Mouse (Mus musculus) forebrain, embryonic 12.5 days (tissue): ENCODE measurements at regions not wholly inside any gene's neighbourhood (a gene's known extent, or its start where the extent isn't known, plus 50 kb on each side); places are given as distances from the start of the nearest gene placed in this dataset.

Source experiments
- ATAC-seq: fragments of 200-750 bp; cut with Nextera tagmentation; 2 replicates; pipeline ENCODE4 v1.8.0; 2017; ENCODE audit warnings: moderate TSS enrichment; ENCODE audit not compliant: low FRiP score
- H3K27ac ChIP-seq: fragments of 300-500 bp; sonication (generic); 2 replicates; pipeline ENCODE4 v1.5.1; 2016; ENCODE audit warnings: mild to moderate bottlenecking
- H3K27me3 ChIP-seq: fragments of 300-500 bp; sonication (generic); 2 replicates; pipeline ENCODE4 v1.6.1; 2016; ENCODE audit warnings: mild to moderate bottlenecking
- H3K36me3 ChIP-seq: fragments of 300-500 bp; sonication (generic); replicated peaks from 2 replicates; pipeline ENCODE4 v1.6.1; 2016; ENCODE audit warnings: mild to moderate bottlenecking
- H3K4me1 ChIP-seq: fragments of 300-500 bp; sonication (generic); 2 replicates; pipeline ENCODE4 v1.6.1; 2016
- H3K4me2 ChIP-seq: fragments of 300-500 bp; sonication (generic); 2 replicates; pipeline ENCODE4 v1.6.1; 2016; ENCODE audit warnings: mild to moderate bottlenecking, moderate library complexity
- H3K4me3 ChIP-seq: fragments of 300-500 bp; sonication (generic); replicated peaks from 2 replicates; pipeline ENCODE4 v1.5.1; 2016; ENCODE audit warnings: mild to moderate bottlenecking
- H3K9ac ChIP-seq: fragments of 300-500 bp; sonication (generic); 2 replicates; pipeline ENCODE4 v1.6.1; 2016; ENCODE audit warnings: mild to moderate bottlenecking
- H3K9me3 ChIP-seq: fragments of 300-500 bp; sonication (generic); 2 replicates; pipeline ENCODE4 v1.6.1; 2016
- WGBS: fragments of 180-500 bp; shearing (Covaris S2); methylation state at CpG from one replicate; pipeline ENCODE4 v1.1.7; 2016; 5-methylcytosine and 5-hydroxymethylcytosine counted together

DNA sequence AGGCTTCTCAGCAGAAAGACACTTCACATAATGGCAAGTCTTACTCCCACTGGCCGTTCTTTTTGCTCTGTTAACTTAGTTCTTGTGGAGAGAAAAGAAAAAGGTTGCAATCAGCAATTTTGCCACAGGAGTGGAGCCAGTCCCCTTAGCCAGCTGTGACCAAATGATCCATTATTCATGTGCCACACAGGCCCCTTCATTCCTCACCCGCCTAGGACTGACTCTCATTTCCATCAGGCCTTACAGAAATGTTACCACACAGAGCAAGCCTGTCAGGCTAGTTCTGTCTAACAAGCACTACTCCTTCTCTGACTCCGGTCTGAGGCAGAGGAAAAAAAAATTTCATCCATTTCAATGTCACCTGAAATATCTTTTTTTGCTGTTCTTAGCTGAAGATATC, 1266.2 kb downstream of the Gsdmc2 start:
- no peaks in the 10 kb centered on the region for H3K9me3 ChIP-seq
- H3K4me2 ChIP-seq = no peak overlapping the region
- no peak overlapping the region for H3K9ac ChIP-seq
- H3K36me3 ChIP-seq = no peaks in the 10 kb centered on the region
- peak; percentile 70 for ATAC-seq
- H3K4me3 ChIP-seq = no peak overlapping the region
- H3K27ac ChIP-seq = 0 out of 2 replicates have a peak overlapping the region, but pooled peaks have one; percentile 31
- 32% methylated on average over 3 of the region's 3 CpGs for WGBS
- H3K4me1 ChIP-seq = peaks cover 11% of the 10 kb centered on the region; the same call in 1 of the 2 replicates
- no peaks in the 10 kb centered on the region for H3K27me3 ChIP-seq

DNA sequence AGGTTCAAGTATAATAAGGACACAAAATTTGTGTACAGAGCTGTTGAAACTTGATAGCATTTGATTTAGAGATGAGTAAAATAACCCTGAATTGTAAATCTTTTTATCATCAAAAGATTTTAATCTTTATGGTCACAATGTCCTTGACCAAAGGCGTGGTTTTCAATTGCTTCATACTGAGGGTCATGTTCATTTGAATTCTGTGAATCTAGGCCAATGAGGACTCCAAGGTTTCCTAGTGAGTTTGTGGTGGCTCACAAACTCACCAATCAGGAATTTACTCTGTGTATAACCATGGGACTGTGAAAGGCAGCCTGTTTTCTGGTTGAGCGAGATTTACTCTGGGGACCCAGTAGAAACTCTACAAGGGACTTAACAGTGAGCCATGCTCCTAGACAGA, 1269.2 kb downstream of the Gsdmc2 start:
- 84% methylated on average over 2 of the region's 2 CpGs for WGBS
- peaks cover 11% of the 10 kb centered on the region; the same call in 1 of the 2 replicates for H3K4me1 ChIP-seq
- no peak overlapping the region for H3K27ac ChIP-seq
- no peaks in the 10 kb centered on the region for H3K36me3 ChIP-seq
- H3K9ac ChIP-seq = no peak overlapping the region
- no peak overlapping the region for H3K4me3 ChIP-seq
- no peaks in the 10 kb centered on the region for H3K9me3 ChIP-seq
- no peak for ATAC-seq
- no peak overlapping the region for H3K4me2 ChIP-seq
- H3K27me3 ChIP-seq = no peaks in the 10 kb centered on the region

DNA sequence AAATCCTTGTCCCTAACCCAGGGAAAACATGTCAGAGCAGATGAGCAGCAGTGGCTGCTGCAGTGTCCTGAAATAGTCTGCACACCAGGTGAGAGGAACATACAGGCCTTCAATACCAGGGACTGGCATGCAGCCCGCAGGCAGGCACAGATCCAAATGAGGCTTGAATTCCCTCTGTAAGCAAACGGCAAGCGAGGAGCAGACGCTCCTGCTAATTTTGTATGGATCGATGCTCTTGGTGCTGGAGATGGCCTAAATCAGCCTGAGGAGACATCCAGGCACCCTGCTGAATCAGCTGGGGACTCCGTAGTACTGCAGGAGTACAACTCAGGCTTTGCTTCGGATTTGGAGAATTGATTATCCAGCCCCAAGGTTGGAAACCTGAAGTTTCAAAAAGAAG, 1273.2 kb downstream of the Gsdmc2 start:
- no peaks in the 10 kb centered on the region for H3K36me3 ChIP-seq
- no peak for ATAC-seq
- no peak overlapping the region for H3K4me3 ChIP-seq
- H3K4me2 ChIP-seq = no peak overlapping the region
- H3K27me3 ChIP-seq = no peaks in the 10 kb centered on the region
- H3K27ac ChIP-seq = no peak overlapping the region
- H3K9me3 ChIP-seq = no peaks in the 10 kb centered on the region
- no peak overlapping the region for H3K9ac ChIP-seq
- WGBS = 56% methylated on average over 7 of the region's 7 CpGs
- no peaks in the 10 kb centered on the region for H3K4me1 ChIP-seq

DNA sequence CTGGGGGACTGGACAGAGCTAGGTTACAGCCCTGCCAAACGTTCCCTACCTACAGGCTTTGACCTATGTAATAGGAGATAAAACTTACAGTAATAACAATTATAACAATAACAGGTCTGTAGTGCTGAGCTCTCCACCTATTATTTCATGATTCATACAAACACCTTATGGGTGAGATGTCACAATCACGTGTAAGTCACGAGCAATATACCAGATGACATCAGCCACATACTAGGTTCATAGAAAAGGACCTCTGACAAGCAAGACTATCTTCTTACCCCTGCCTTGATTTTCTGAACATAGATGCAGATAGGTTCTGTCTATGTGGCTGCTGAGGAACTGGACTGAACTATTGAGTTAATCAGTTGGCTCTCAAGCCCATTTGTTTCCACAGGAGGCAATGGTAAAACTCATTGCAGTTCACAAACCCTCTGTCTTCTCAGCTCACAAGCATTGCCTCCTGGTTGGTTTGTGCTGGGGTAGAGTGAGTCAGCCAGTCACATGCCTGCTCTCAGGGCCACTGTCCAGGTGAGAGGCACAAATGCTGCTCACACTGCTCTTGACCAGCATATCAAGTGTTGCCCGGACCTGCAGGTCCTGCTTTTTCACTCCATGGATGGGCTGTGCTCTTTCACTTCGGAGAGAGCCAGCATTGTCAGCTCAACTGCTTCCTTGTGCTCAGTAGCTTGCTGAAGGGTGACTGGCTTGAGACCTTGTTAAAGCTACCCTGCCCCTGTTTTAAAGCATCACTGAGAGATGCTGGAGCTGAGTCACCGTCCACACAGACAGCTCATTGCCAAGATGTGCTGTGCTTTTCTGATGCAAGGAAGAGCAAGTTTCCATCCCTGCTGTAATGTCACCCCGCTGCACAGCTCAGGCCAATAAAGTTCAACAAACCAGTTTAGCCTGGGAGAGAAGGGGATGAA, 1275.9 kb downstream of the Gsdmc2 start:
- no peak overlapping the region for H3K27ac ChIP-seq
- H3K4me1 ChIP-seq = peaks cover 6% of the 10 kb centered on the region; the same call in 1 of the 2 replicates
- H3K9ac ChIP-seq = no peak overlapping the region
- WGBS = 83% methylated on average over 7 of the region's 7 CpGs
- no peak overlapping the region for H3K4me3 ChIP-seq
- no peaks in the 10 kb centered on the region for H3K9me3 ChIP-seq
- ATAC-seq = no peak
- H3K27me3 ChIP-seq = no peaks in the 10 kb centered on the region
- H3K36me3 ChIP-seq = no peaks in the 10 kb centered on the region
- H3K4me2 ChIP-seq = no peak overlapping the region

DNA sequence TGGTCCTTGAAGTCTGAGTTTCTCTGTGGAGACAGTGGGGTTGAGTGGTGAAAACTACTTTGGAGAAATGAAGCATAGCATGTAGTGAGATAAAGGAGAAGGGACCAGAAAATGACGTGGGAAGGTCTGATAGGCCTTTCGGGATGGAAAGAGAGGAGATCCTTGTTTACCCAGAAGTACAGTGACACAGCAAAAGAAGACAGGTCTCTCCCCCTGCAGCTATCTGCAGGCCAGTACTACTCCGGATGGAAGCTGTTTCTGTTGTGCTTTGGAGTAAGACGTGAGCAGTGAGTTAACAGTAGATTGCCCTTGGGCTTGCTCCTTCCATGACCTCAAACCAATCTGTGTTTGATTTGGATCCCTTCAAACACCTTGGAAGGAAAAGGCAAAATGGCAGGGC, 1277.5 kb downstream of the Gsdmc2 start:
- 86% methylated on average over 4 of the region's 4 CpGs for WGBS

DNA sequence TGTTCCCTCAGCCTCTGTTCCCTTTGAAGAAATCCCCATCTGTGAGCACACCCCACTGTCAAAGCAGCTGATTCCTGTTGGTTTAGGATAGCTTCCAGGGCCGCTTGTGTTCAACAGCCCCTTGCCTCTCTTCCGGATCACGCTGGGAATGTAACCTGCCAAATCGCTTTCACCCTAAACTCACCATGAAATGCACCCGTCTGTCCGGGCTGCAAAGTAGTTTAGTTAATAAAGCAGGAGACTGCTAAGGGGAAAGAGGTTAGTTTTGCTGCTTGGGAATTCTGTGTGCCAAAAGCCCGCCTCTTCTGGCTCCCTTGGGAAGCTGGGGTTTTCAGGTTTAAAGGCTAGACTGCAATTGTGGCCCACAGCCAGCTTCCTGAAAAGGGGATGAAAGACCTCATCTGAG, 1278.9 kb downstream of the Gsdmc2 start:
- Histone ChIP-seq H3K4me2 (no peak overlapping the region), H3K27me3 (no peaks in the 10 kb centered on the region), H3K36me3 (no peaks in the 10 kb centered on the region), H3K9me3 (no peaks in the 10 kb centered on the region), H3K9ac (no peak overlapping the region), H3K27ac (no peak overlapping the region), H3K4me3 (no peak overlapping the region), H3K4me1 (peaks cover 6% of the 10 kb centered on the region; the same call in 1 of the 2 replicates)
- 30% methylated on average over 7 of the region's 7 CpGs for WGBS
- no peak for ATAC-seq

More for the DNA sequence above, 1277.5 kb downstream of the Gsdmc2 start:
- H3K27ac ChIP-seq = no peak overlapping the region
- H3K9me3 ChIP-seq = no peaks in the 10 kb centered on the region
- no peak overlapping the region for H3K9ac ChIP-seq
- H3K4me2 ChIP-seq = no peak overlapping the region
- H3K27me3 ChIP-seq = no peaks in the 10 kb centered on the region
- ATAC-seq = no peak
- H3K36me3 ChIP-seq = no peaks in the 10 kb centered on the region
- H3K4me3 ChIP-seq = no peak overlapping the region
- H3K4me1 ChIP-seq = peaks cover 6% of the 10 kb centered on the region; the same call in 1 of the 2 replicates

DNA sequence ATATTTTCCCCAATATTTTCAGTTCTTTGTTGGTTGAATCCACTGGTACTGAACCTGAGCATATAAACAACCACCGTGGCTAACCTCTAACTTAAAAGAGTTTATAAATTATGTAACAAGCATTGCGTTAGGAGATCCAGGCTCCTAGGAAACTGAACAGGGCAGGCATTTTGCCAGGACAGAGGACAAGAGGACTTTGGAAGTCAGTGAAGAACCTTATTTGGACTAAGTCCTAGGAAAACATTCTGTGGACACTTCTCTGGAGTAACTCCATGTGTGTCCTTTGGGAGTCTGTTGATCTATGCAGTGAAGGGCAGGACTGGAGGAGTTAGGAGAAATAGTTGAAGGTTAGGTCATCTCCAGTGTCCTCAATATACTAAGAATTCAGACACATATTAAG, 1311.7 kb downstream of the Gsdmc2 start:
- no peak for ATAC-seq

DNA sequence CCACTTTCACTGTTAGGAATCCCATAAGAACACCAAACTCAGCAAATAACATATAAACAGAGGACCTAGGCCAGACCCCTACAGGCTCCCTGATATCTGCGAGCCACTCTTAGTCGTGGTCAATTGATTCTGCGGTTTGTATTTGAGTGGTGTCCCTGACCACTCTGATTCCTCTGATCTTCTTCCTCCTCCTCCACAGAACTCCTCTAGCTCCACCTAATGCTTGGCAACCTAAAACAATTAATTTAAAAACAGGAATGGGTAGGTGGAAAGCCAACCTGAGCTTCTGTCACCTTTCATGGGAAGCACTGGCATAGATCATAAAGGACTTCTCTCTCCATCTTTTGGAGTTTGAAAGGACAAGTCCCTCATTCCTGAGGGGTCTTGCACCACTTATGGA, 1316.0 kb downstream of the Gsdmc2 start:
- no peaks in the 10 kb centered on the region for H3K27me3 ChIP-seq
- no peak for ATAC-seq
- no peak overlapping the region for H3K27ac ChIP-seq
- no peak overlapping the region for H3K4me3 ChIP-seq
- no peak overlapping the region for H3K4me2 ChIP-seq
- no peaks in the 10 kb centered on the region for H3K36me3 ChIP-seq
- no peaks in the 10 kb centered on the region for H3K9me3 ChIP-seq
- no peak overlapping the region for H3K9ac ChIP-seq
- 81% methylated on average over 3 of the region's 3 CpGs for WGBS
- no peaks in the 10 kb centered on the region for H3K4me1 ChIP-seq

More for the DNA sequence above, 1311.7 kb downstream of the Gsdmc2 start:
- H3K36me3 ChIP-seq = no peaks in the 10 kb centered on the region
- no peaks in the 10 kb centered on the region for H3K4me1 ChIP-seq
- no peaks in the 10 kb centered on the region for H3K27me3 ChIP-seq
- H3K4me3 ChIP-seq = no peak overlapping the region
- H3K9ac ChIP-seq = no peak overlapping the region
- no peak overlapping the region for H3K4me2 ChIP-seq
- no peak overlapping the region for H3K27ac ChIP-seq
- 87% methylated on average over 2 of the region's 2 CpGs for WGBS
- no peaks in the 10 kb centered on the region for H3K9me3 ChIP-seq

DNA sequence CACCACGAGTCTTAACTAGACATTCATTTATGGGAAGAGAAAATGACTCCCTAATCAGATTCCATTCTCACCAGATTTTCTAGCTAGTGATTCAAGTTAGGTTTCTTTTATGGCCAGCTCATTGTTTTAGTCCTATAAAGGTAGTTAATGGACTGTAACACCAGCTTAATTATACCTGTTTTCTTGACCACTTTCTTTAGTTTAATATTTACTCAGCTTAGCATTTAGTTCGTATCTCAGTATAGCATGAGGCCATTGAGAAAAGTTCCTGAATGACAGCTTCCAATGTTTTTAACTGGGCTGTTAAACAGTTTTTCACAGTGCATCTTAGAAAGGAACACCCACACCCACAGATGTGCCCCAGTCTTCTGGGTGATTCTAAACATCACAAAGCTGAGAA, 1320.3 kb downstream of the Gsdmc2 start:
- ATAC-seq = no peak
- WGBS = 33% methylated on average over 2 of the region's 2 CpGs

DNA sequence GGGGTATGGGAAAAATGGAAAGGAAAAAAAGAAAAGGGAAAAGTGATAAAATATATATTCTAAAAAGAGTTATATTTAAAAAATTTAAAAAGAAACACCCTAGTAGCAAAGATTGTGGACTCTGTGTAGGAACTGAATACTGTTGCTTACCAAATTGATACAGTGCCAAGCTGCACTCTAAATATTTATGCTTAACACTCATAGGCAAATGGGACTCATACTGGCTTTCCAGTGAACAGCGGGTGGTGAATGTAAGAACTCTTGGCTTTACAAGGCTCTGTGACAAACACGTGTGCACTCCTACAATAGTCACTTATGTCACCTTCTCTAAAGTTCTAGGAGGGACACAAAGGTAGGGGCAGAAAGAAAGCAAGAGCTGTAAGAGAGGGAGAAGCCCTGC, 1320.8 kb downstream of the Gsdmc2 start:
- no peak for ATAC-seq
- WGBS = 68% methylated on average over 2 of the region's 2 CpGs
- Histone ChIP-seq H3K4me2 (no peak overlapping the region), H3K9me3 (no peaks in the 10 kb centered on the region), H3K4me3 (no peak overlapping the region), H3K4me1 (no peaks in the 10 kb centered on the region), H3K9ac (no peak overlapping the region), H3K36me3 (no peaks in the 10 kb centered on the region), H3K27ac (no peak overlapping the region), H3K27me3 (no peaks in the 10 kb centered on the region)

More for the DNA sequence above, 1320.3 kb downstream of the Gsdmc2 start:
- Histone ChIP-seq H3K36me3 (no peaks in the 10 kb centered on the region), H3K27me3 (no peaks in the 10 kb centered on the region), H3K4me3 (no peak overlapping the region), H3K4me2 (no peak overlapping the region), H3K4me1 (no peaks in the 10 kb centered on the region), H3K9ac (no peak overlapping the region), H3K9me3 (no peaks in the 10 kb centered on the region), H3K27ac (no peak overlapping the region)

DNA sequence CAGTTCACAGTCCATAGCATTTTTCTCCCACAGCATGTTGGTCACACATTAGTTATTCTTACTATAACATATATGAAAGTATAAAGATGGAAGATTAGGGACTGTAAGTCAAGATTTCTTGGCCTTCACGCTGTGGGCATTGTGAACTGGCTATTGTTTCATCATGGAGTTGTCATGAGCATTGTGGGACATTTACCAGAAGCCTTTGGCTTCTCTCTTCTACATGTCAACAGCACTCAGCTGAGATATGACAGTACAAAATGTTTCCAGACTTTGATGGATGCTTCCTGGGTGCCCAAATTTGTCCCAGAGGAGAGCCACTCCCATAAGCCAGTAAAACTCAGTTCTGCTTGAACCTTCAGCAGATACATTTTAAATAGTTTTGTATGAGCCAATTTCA, 1331.5 kb downstream of the Gsdmc2 start:
- WGBS = 88% methylated on average over 1 of the region's 1 CpGs
- ATAC-seq = no peak
- H3K36me3 ChIP-seq = no peaks in the 10 kb centered on the region
- H3K27ac ChIP-seq = no peak overlapping the region
- no peaks in the 10 kb centered on the region for H3K9me3 ChIP-seq
- no peak overlapping the region for H3K4me2 ChIP-seq
- H3K4me1 ChIP-seq = no peaks in the 10 kb centered on the region
- H3K27me3 ChIP-seq = no peaks in the 10 kb centered on the region
- no peak overlapping the region for H3K9ac ChIP-seq
- no peak overlapping the region for H3K4me3 ChIP-seq

DNA sequence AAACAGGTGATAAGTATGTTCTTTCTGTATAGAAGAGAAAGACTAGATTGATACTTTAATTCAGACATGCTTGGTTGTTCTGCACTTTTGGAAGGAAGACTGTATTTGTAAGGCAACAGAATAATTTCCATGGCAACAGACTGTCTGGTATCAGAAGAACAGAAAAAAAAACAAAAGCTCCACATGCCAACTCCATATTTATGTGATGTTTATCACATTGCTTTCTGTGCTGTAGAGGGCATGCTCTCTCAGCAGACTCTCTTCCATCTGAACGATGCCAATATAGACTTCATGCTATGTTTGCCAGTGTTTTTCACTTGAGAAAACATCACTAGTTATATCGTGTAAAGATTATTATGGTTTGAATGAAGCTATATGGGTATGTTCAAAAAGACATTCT, 1333.5 kb downstream of the Gsdmc2 start:
- Histone ChIP-seq H3K27me3 (no peaks in the 10 kb centered on the region), H3K4me3 (no peak overlapping the region), H3K27ac (no peak overlapping the region), H3K9me3 (no peaks in the 10 kb centered on the region), H3K9ac (no peak overlapping the region), H3K4me1 (no peaks in the 10 kb centered on the region), H3K36me3 (no peaks in the 10 kb centered on the region), H3K4me2 (no peak overlapping the region)
- no peak for ATAC-seq
- 95% methylated on average over 2 of the region's 2 CpGs for WGBS

DNA sequence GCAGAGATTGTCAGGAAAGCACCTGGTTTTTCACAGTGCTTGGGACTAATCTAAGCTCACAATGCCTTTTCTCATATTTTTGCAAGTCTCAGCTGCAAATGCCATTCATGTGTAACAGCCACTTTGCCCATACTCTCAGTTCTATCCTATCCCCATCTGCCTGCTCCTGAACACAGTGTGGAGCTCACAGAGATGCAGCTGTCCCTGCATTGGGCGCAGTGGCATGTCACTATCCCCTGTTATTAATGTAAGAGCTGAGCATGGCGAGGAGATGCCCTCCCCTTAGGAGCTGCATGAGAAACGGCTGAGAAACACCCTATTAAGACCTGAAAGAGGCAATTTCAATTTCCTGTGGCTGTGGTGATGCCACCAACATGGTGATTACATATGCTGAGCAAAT, 1341.1 kb downstream of the Gsdmc2 start:
- ATAC-seq = no peak
- no peak overlapping the region for H3K4me3 ChIP-seq
- H3K4me2 ChIP-seq = no peak overlapping the region
- no peaks in the 10 kb centered on the region for H3K27me3 ChIP-seq
- H3K4me1 ChIP-seq = no peaks in the 10 kb centered on the region
- 79% methylated on average over 3 of the region's 3 CpGs for WGBS
- no peaks in the 10 kb centered on the region for H3K9me3 ChIP-seq
- no peak overlapping the region for H3K9ac ChIP-seq
- no peaks in the 10 kb centered on the region for H3K36me3 ChIP-seq
- H3K27ac ChIP-seq = no peak overlapping the region
